Mouse (Mus musculus): ENCODE measurements at regions not wholly inside any gene's neighbourhood (a gene's known extent, or its start where the extent isn't known, plus 50 kb on each side); places are given as distances from the start of the nearest gene placed in this dataset.

GRCm38 (mm10) chr5:67532756-67533255, 74.9 kb upstream of the Shisa3 start:
- Histone ChIP-seq H3K27me3 (ENCODE audit: control insufficient read depth, insufficient read depth, low read length) (no peaks in the 10 kb centered on the region), H3K4me1 (ENCODE audit: control insufficient read depth, insufficient read depth, low read length) (no peaks in the 10 kb centered on the region; the same call in 1 of the 2 replicates), H3K4me3 (ENCODE audit: low read length) (peak overlapping the region; percentile 9; the same call in 1 of the 2 replicates), H3K4me2 (replicated peaks; ENCODE audit: low read depth, low read length) (peak overlapping the region; percentile 32), H3K36me3 (ENCODE audit: control insufficient read depth, insufficient read depth, low read length) (no peaks in the 10 kb centered on the region), H3K27ac (ENCODE audit: low read depth, low read length) (peak overlapping the region; percentile 67; the same call in 1 of the 2 replicates), H3K9ac (ENCODE audit: low read depth, low read length) (no peak overlapping the region), H3K9me3 (ENCODE audit: control insufficient read depth, low read length) (no peaks in the 10 kb centered on the region)
- ATAC-seq (ENCODE audit: low FRiP score, low TSS enrichment): peak; percentile 77
- WGBS: 28% methylated on average over 15 of the region's 15 CpGs

DNA sequence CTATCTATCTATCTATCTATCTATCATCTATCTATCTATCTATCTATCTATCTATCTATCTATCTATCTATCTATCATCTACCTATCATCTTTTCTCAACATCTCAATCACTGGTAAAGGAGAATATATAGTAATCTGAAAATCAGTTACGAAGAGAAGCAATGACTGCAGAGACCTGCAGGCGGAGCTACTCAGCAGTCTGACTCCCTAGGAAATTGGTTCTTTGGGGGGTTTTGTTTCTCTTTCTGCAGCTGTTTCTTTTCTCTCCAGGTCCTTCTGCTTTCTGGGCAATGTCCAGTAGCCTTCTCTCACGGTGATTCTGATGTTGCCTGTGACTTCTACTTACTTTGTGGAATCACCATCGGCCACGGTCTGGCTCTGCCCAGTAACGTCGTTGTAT, 73.6 kb upstream of the Shisa3 start:
- Histone ChIP-seq H3K27ac (ENCODE audit: low read depth, low read length) (peak overlapping the region; percentile 53; the same call in 1 of the 2 replicates), H3K36me3 (ENCODE audit: control insufficient read depth, insufficient read depth, low read length) (no peaks in the 10 kb centered on the region), H3K4me2 (replicated peaks; ENCODE audit: low read depth, low read length) (no peak overlapping the region), H3K9me3 (ENCODE audit: control insufficient read depth, low read length) (no peaks in the 10 kb centered on the region), H3K4me1 (ENCODE audit: control insufficient read depth, insufficient read depth, low read length) (peaks cover under 1% of the 10 kb centered on the region; the same call in 1 of the 2 replicates), H3K9ac (ENCODE audit: low read depth, low read length) (no peak overlapping the region), H3K4me3 (ENCODE audit: low read length) (no peak overlapping the region), H3K27me3 (ENCODE audit: control insufficient read depth, insufficient read depth, low read length) (no peaks in the 10 kb centered on the region)
- ATAC-seq (ENCODE audit: low FRiP score, low TSS enrichment): no peak
- 54% methylated on average over 7 of the region's 7 CpGs for WGBS

GRCm38 (mm10) chr5:67537990-67538389, 69.7 kb upstream of the Shisa3 start:
- 63% methylated on average over 5 of the region's 5 CpGs for WGBS
- peaks cover 4% of the 10 kb centered on the region; the same call in 1 of the 2 replicates for H3K4me1 ChIP-seq (ENCODE audit: control insufficient read depth, insufficient read depth, low read length)

GRCm38 (mm10) chr5:67539591-67540238, 68.0 kb upstream of the Shisa3 start:
- Histone ChIP-seq H3K27ac (ENCODE audit: low read depth, low read length) (peak overlapping the region; percentile 48; the same call in 1 of the 2 replicates), H3K27me3 (ENCODE audit: control insufficient read depth, insufficient read depth, low read length) (no peaks in the 10 kb centered on the region), H3K9me3 (ENCODE audit: control insufficient read depth, low read length) (no peaks in the 10 kb centered on the region), H3K4me3 (ENCODE audit: low read length) (no peak overlapping the region), H3K4me1 (ENCODE audit: control insufficient read depth, insufficient read depth, low read length) (peaks cover 10% of the 10 kb centered on the region; the same call in 1 of the 2 replicates), H3K36me3 (ENCODE audit: control insufficient read depth, insufficient read depth, low read length) (no peaks in the 10 kb centered on the region), H3K4me2 (replicated peaks; ENCODE audit: low read depth, low read length) (no peak overlapping the region), H3K9ac (ENCODE audit: low read depth, low read length) (no peak overlapping the region)
- 24% methylated on average over 8 of the region's 8 CpGs for WGBS
- peak; percentile 77 for ATAC-seq (ENCODE audit: low FRiP score, low TSS enrichment)

More at GRCm38 (mm10) chr5:67537990-67538389, 69.7 kb upstream of the Shisa3 start:
- H3K9ac ChIP-seq (ENCODE audit: low read depth, low read length): no peak overlapping the region
- H3K9me3 ChIP-seq (ENCODE audit: control insufficient read depth, low read length): no peaks in the 10 kb centered on the region
- H3K4me3 ChIP-seq (ENCODE audit: low read length): no peak overlapping the region
- ATAC-seq (ENCODE audit: low FRiP score, low TSS enrichment): 0 out of 2 replicates have a peak, but pooled peaks have one; percentile 7
- H3K36me3 ChIP-seq (ENCODE audit: control insufficient read depth, insufficient read depth, low read length): no peaks in the 10 kb centered on the region
- no peak overlapping the region; the same call in 1 of the 2 replicates for H3K27ac ChIP-seq (ENCODE audit: low read depth, low read length)
- no peaks in the 10 kb centered on the region for H3K27me3 ChIP-seq (ENCODE audit: control insufficient read depth, insufficient read depth, low read length)
- no peak overlapping the region for H3K4me2 ChIP-seq (replicated peaks; ENCODE audit: low read depth, low read length)

- no peak overlapping the region for H3K27ac ChIP-seq (ENCODE audit: low read depth, low read length)
- no peaks in the 10 kb centered on the region for H3K27me3 ChIP-seq (ENCODE audit: control insufficient read depth, insufficient read depth, low read length)
- no peak for ATAC-seq (ENCODE audit: low FRiP score, low TSS enrichment)
- no peaks in the 10 kb centered on the region for H3K36me3 ChIP-seq (ENCODE audit: control insufficient read depth, insufficient read depth, low read length)
- no peak overlapping the region for H3K4me3 ChIP-seq (ENCODE audit: low read length)
- H3K9ac ChIP-seq (ENCODE audit: low read depth, low read length): no peak overlapping the region
- H3K4me1 ChIP-seq (ENCODE audit: control insufficient read depth, insufficient read depth, low read length): peaks cover 10% of the 10 kb centered on the region; the same call in 1 of the 2 replicates
- no peaks in the 10 kb centered on the region; the same call in 1 of the 2 replicates for H3K9me3 ChIP-seq (ENCODE audit: control insufficient read depth, low read length)
- no peak overlapping the region for H3K4me2 ChIP-seq (replicated peaks; ENCODE audit: low read depth, low read length)
- 36% methylated on average over 3 of the region's 3 CpGs for WGBS
Measured at GRCm38 (mm10) chr5:67541867-67542266, 65.8 kb upstream of the Shisa3 start.

GRCm38 (mm10) chr5:67544028-67544589, 63.6 kb upstream of the Shisa3 start:
- Histone ChIP-seq H3K9ac (ENCODE audit: low read depth, low read length) (no peak overlapping the region), H3K27ac (ENCODE audit: low read depth, low read length) (peak overlapping the region; percentile 62; the same call in 1 of the 2 replicates), H3K9me3 (ENCODE audit: control insufficient read depth, low read length) (no peaks in the 10 kb centered on the region; the same call in 1 of the 2 replicates), H3K36me3 (ENCODE audit: control insufficient read depth, insufficient read depth, low read length) (no peaks in the 10 kb centered on the region), H3K4me3 (ENCODE audit: low read length) (no peak overlapping the region), H3K4me1 (ENCODE audit: control insufficient read depth, insufficient read depth, low read length) (peaks cover 9% of the 10 kb centered on the region; the same call in 1 of the 2 replicates), H3K4me2 (replicated peaks; ENCODE audit: low read depth, low read length) (no peak overlapping the region), H3K27me3 (ENCODE audit: control insufficient read depth, insufficient read depth, low read length) (no peaks in the 10 kb centered on the region)
- WGBS: 18% methylated on average over 9 of the region's 9 CpGs
- peak; percentile 37 for ATAC-seq (ENCODE audit: low FRiP score, low TSS enrichment)

- 92% methylated on average over 6 of the region's 6 CpGs for WGBS
Measured at GRCm38 (mm10) chr5:67550257-67550656, 57.4 kb upstream of the Shisa3 start.

DNA sequence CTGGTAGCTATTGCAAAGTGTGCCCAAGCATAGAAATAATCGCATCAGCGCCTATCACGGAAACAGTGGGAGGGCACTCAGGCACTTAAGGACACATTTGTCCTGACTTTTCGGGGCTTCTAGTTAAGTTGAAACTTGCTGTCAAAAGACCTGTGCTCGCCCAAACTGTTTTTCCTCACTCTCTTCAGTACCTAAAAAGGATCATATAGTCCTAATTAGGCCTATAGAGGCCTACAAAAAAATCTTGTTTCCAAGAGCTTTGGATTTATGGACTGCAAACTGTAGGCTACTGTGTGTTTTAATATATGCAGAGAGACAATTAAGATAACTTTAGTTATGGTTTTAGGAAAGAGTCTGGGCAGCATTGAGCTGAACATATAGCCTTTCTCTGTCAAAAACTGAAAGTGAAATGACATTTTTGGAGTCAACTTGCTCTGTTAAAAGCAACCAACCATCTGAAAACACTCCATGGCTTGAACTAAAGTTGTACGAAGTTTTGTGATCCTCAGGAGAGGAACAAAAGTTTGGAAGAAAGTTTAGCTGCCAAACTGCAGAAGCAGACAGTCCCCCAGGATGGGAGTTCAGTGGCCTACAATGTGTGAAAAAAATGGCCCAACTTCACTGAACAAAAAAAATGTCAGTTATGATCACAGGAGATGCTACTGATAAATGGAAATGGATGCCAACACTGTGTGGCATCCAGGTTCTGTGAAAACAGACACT, 55.9 kb upstream of the Shisa3 start:
- H3K4me3 ChIP-seq (ENCODE audit: low read length): no peak overlapping the region
- no peaks in the 10 kb centered on the region for H3K36me3 ChIP-seq (ENCODE audit: control insufficient read depth, insufficient read depth, low read length)
- WGBS: 71% methylated on average over 6 of the region's 6 CpGs
- ATAC-seq (ENCODE audit: low FRiP score, low TSS enrichment): no peak
- no peak overlapping the region for H3K27ac ChIP-seq (ENCODE audit: low read depth, low read length)
- no peak overlapping the region for H3K9ac ChIP-seq (ENCODE audit: low read depth, low read length)
- no peaks in the 10 kb centered on the region for H3K4me1 ChIP-seq (ENCODE audit: control insufficient read depth, insufficient read depth, low read length)
- H3K9me3 ChIP-seq (ENCODE audit: control insufficient read depth, low read length): no peaks in the 10 kb centered on the region
- no peak overlapping the region for H3K4me2 ChIP-seq (replicated peaks; ENCODE audit: low read depth, low read length)
- H3K27me3 ChIP-seq (ENCODE audit: control insufficient read depth, insufficient read depth, low read length): no peaks in the 10 kb centered on the region

More at GRCm38 (mm10) chr5:67550257-67550656, 57.4 kb upstream of the Shisa3 start:
- Histone ChIP-seq H3K36me3 (ENCODE audit: control insufficient read depth, insufficient read depth, low read length) (no peaks in the 10 kb centered on the region), H3K27ac (ENCODE audit: low read depth, low read length) (no peak overlapping the region), H3K27me3 (ENCODE audit: control insufficient read depth, insufficient read depth, low read length) (no peaks in the 10 kb centered on the region), H3K4me1 (ENCODE audit: control insufficient read depth, insufficient read depth, low read length) (no peaks in the 10 kb centered on the region), H3K4me2 (replicated peaks; ENCODE audit: low read depth, low read length) (no peak overlapping the region), H3K4me3 (ENCODE audit: low read length) (no peak overlapping the region), H3K9ac (ENCODE audit: low read depth, low read length) (no peak overlapping the region), H3K9me3 (ENCODE audit: control insufficient read depth, low read length) (no peaks in the 10 kb centered on the region; the same call in 1 of the 2 replicates)
- ATAC-seq (ENCODE audit: low FRiP score, low TSS enrichment): no peak

Data from kidney, embryonic 14.5 days (tissue).